Mouse (Mus musculus): ENCODE results near the gene Gcnt1. TPM values are rescaled to one million over a fixed set of nuclear protein-coding genes. Genes with fewer than 3 reads are reported as not detected.

The Gcnt1 gene
- polyA plus RNA-seq, 1 experiment from 2014 or later = 5.4 TPM

- Histone ChIP-seq H3K4me1 (ENCODE audit: insufficient read depth) (no peaks in the 10 kb centered on the region), H3K27me3 (ENCODE audit: insufficient read depth, low read length) (no peaks in the 10 kb centered on the region), H3K4me2 (no peak overlapping the region), H3K27ac (ENCODE audit: low read depth) (no peak overlapping the region), H3K9me3 (ENCODE audit: low read depth, low read length) (no peaks in the 10 kb centered on the region), H3K36me3 (ENCODE audit: insufficient read depth) (no peaks in the 10 kb centered on the region), H3K9ac (no peak overlapping the region), H3K4me3 (ENCODE audit: low read depth, low read length) (no peak overlapping the region)
- TF ChIP-seq CTCF (IDR thresholded peaks at IDR 0.05; ENCODE audit: low read depth) = no peak
- 73% methylated on average over 9 of the region's 9 CpGs for WGBS
- DNase-seq (no peak), ATAC-seq (ENCODE audit: insufficient read depth) (no peak)
Observed at GRCm38 (mm10) chr19:17368557-17368956, 4.1 kb downstream of the Gcnt1 start.

GRCm38 (mm10) chr19:17366364-17367090 is 6.1 kb downstream of the Gcnt1 start:
- no peak for ATAC-seq (ENCODE audit: insufficient read depth)
- 83% methylated on average over 8 of the region's 8 CpGs for WGBS

GRCm38 (mm10) chr19:17364741-17365140 is 7.9 kb downstream of the Gcnt1 start:
- Histone ChIP-seq H3K9ac (no peak overlapping the region), H3K36me3 (ENCODE audit: insufficient read depth) (no peaks in the 10 kb centered on the region), H3K4me1 (ENCODE audit: insufficient read depth) (no peaks in the 10 kb centered on the region), H3K27me3 (ENCODE audit: insufficient read depth, low read length) (no peaks in the 10 kb centered on the region), H3K27ac (ENCODE audit: low read depth) (no peak overlapping the region), H3K4me2 (no peak overlapping the region), H3K4me3 (ENCODE audit: low read depth, low read length) (no peak overlapping the region), H3K9me3 (ENCODE audit: low read depth, low read length) (no peaks in the 10 kb centered on the region)
- 42% methylated on average over 3 of the region's 3 CpGs for WGBS
- DNase-seq (peak; percentile 72), ATAC-seq (ENCODE audit: insufficient read depth) (no peak)
- TF ChIP-seq CTCF (IDR thresholded peaks at IDR 0.05; ENCODE audit: low read depth) = peak; percentile 72

More at GRCm38 (mm10) chr19:17366364-17367090, 6.1 kb downstream of the Gcnt1 start:
- Histone ChIP-seq H3K36me3 (ENCODE audit: insufficient read depth) (no peaks in the 10 kb centered on the region), H3K4me1 (ENCODE audit: insufficient read depth) (no peaks in the 10 kb centered on the region), H3K9me3 (ENCODE audit: low read depth, low read length) (no peaks in the 10 kb centered on the region), H3K27ac (ENCODE audit: low read depth) (no peak overlapping the region), H3K4me3 (ENCODE audit: low read depth, low read length) (no peak overlapping the region), H3K9ac (no peak overlapping the region), H3K4me2 (no peak overlapping the region), H3K27me3 (ENCODE audit: insufficient read depth, low read length) (no peaks in the 10 kb centered on the region)
- DNase-seq = no peak
- TF ChIP-seq CTCF (IDR thresholded peaks at IDR 0.05; ENCODE audit: low read depth) = no peak

- Histone ChIP-seq H3K9ac (no peak overlapping the region), H3K4me3 (ENCODE audit: low read depth, low read length) (no peak overlapping the region), H3K4me1 (ENCODE audit: insufficient read depth) (no peaks in the 10 kb centered on the region), H3K27ac (ENCODE audit: low read depth) (no peak overlapping the region), H3K27me3 (ENCODE audit: insufficient read depth, low read length) (no peaks in the 10 kb centered on the region), H3K36me3 (ENCODE audit: insufficient read depth) (no peaks in the 10 kb centered on the region), H3K4me2 (no peak overlapping the region), H3K9me3 (ENCODE audit: low read depth, low read length) (no peaks in the 10 kb centered on the region)
- ATAC-seq (ENCODE audit: insufficient read depth) = no peak
- 73% methylated on average over 2 of the region's 2 CpGs for WGBS
- no peak for TF ChIP-seq CTCF (IDR thresholded peaks at IDR 0.05; ENCODE audit: low read depth)
- no peak for DNase-seq
Observed at GRCm38 (mm10) chr19:17361181-17361580, 11.5 kb downstream of the Gcnt1 start.

- ATAC-seq (ENCODE audit: insufficient read depth) = peak; percentile 43; the same call in 1 of the 2 replicates
- no peaks in the 10 kb centered on the region for H3K4me1 ChIP-seq (ENCODE audit: insufficient read depth)
- no peak overlapping the region for H3K27ac ChIP-seq (ENCODE audit: low read depth)
Observed at GRCm38 (mm10) chr19:17359315-17359890, 13.2 kb downstream of the Gcnt1 start.

GRCm38 (mm10) chr19:17357391-17357790 is 15.3 kb downstream of the Gcnt1 start:
- Histone ChIP-seq H3K27ac (ENCODE audit: low read depth) (no peak overlapping the region), H3K4me1 (ENCODE audit: insufficient read depth) (no peaks in the 10 kb centered on the region), H3K9me3 (ENCODE audit: low read depth, low read length) (no peaks in the 10 kb centered on the region), H3K36me3 (ENCODE audit: insufficient read depth) (no peaks in the 10 kb centered on the region), H3K27me3 (ENCODE audit: insufficient read depth, low read length) (no peaks in the 10 kb centered on the region), H3K4me2 (no peak overlapping the region), H3K9ac (no peak overlapping the region), H3K4me3 (ENCODE audit: low read depth, low read length) (no peak overlapping the region)
- whole genome bisulfite sequencing = 59% methylated on average over 3 of the region's 3 CpGs
- no peak for ATAC-seq (ENCODE audit: insufficient read depth)
- TF ChIP-seq CTCF (IDR thresholded peaks at IDR 0.05; ENCODE audit: low read depth) = no peak
- no peak for DNase-seq

More at GRCm38 (mm10) chr19:17359315-17359890, 13.2 kb downstream of the Gcnt1 start:
- Histone ChIP-seq H3K36me3 (ENCODE audit: insufficient read depth) (no peaks in the 10 kb centered on the region), H3K4me3 (ENCODE audit: low read depth, low read length) (no peak overlapping the region), H3K9me3 (ENCODE audit: low read depth, low read length) (no peaks in the 10 kb centered on the region), H3K27me3 (ENCODE audit: insufficient read depth, low read length) (no peaks in the 10 kb centered on the region), H3K9ac (no peak overlapping the region), H3K4me2 (no peak overlapping the region)
- WGBS = 56% methylated on average over 14 of the region's 14 CpGs
- 0 out of 2 replicates have a peak, but pooled peaks have one; percentile 4 for TF ChIP-seq CTCF (IDR thresholded peaks at IDR 0.05; ENCODE audit: low read depth)
- DNase-seq = peak; percentile 69

- DNase-seq (no peak), ATAC-seq (ENCODE audit: insufficient read depth) (no peak)
- no peaks in the 10 kb centered on the region for H3K9me3 ChIP-seq (ENCODE audit: low read depth, low read length)
- H3K36me3 ChIP-seq (ENCODE audit: insufficient read depth) = no peaks in the 10 kb centered on the region
- H3K4me2 ChIP-seq = peak overlapping the region; percentile 87
- H3K9ac ChIP-seq = no peak overlapping the region
- no peak for TF ChIP-seq CTCF (IDR thresholded peaks at IDR 0.05; ENCODE audit: low read depth)
- H3K4me1 ChIP-seq (ENCODE audit: insufficient read depth) = no peaks in the 10 kb centered on the region
- H3K27me3 ChIP-seq (ENCODE audit: insufficient read depth, low read length) = no peaks in the 10 kb centered on the region
- WGBS = 61% methylated on average over 6 of the region's 6 CpGs
- H3K4me3 ChIP-seq (ENCODE audit: low read depth, low read length) = peak overlapping the region; percentile 54; the same call in 1 of the 2 replicates
- H3K27ac ChIP-seq (ENCODE audit: low read depth) = no peak overlapping the region
Observed at GRCm38 (mm10) chr19:17356932-17357331, 15.7 kb downstream of the Gcnt1 start.

All from lung, embryonic 14.5 days (tissue).